Mouse (Mus musculus) kidney, adult 18-20 months (tissue): Measurements from ENCODE around the gene Tmem88.

ENCODE experiments used
- DNase-seq: peaks from one replicate; pipeline ENCODE4 v3.0.0; 2021

The Tmem88 gene

GRCm38 (mm10) chr11:69398059-69398458 lies at the start of gene Tmem88:
TSS of gene Tmem88 (minus strand) at chr11:69398234.
- DNase-seq, result peak; percentile 41

- no peak for DNase-seq
Measured at GRCm38 (mm10) chr11:69447299-69447698, 49.3 kb upstream of the Tmem88 start.

GRCm38 (mm10) chr11:69443328-69443727 lies 45.3 kb upstream of the Tmem88 start:
- no peak for DNase-seq

GRCm38 (mm10) chr11:69437291-69437690 lies 39.3 kb upstream of the Tmem88 start:
- DNase-seq, result no peak

- DNase-seq, result no peak
Measured at GRCm38 (mm10) chr11:69433189-69433588, 35.2 kb upstream of the Tmem88 start.

GRCm38 (mm10) chr11:69432640-69432982 lies 34.6 kb upstream of the Tmem88 start:
- no peak for DNase-seq

- peak; percentile 77 for DNase-seq
Measured at GRCm38 (mm10) chr11:69431829-69432639, 34.0 kb upstream of the Tmem88 start.

- DNase-seq, result no peak
Measured at GRCm38 (mm10) chr11:69430631-69431030, 32.6 kb upstream of the Tmem88 start.

- peak; percentile 14 for DNase-seq
Measured at GRCm38 (mm10) chr11:69429313-69429712, 31.3 kb upstream of the Tmem88 start.

GRCm38 (mm10) chr11:69428751-69429150 lies 30.7 kb upstream of the Tmem88 start:
- DNase-seq, result peak; percentile 75

- DNase-seq, result no peak
Measured at GRCm38 (mm10) chr11:69426246-69426645, 28.2 kb upstream of the Tmem88 start.

- DNase-seq, result no peak
Measured at GRCm38 (mm10) chr11:69423885-69424284, 25.9 kb upstream of the Tmem88 start.

GRCm38 (mm10) chr11:69422842-69423241 lies 24.8 kb upstream of the Tmem88 start:
- no peak for DNase-seq

GRCm38 (mm10) chr11:69421131-69421977 lies 23.3 kb upstream of the Tmem88 start:
- DNase-seq, result no peak

- DNase-seq, result no peak
Measured at GRCm38 (mm10) chr11:69420554-69421000, 22.5 kb upstream of the Tmem88 start.

GRCm38 (mm10) chr11:69419813-69420553 lies 21.9 kb upstream of the Tmem88 start:
- peak; percentile 79 for DNase-seq

- DNase-seq, result no peak
Measured at GRCm38 (mm10) chr11:69419443-69419812, 21.4 kb upstream of the Tmem88 start.

GRCm38 (mm10) chr11:69418481-69419442 lies 20.7 kb upstream of the Tmem88 start:
- DNase-seq, result peak; percentile 90

GRCm38 (mm10) chr11:69417449-69418384 lies 19.7 kb upstream of the Tmem88 start:
- peak; percentile 97 for DNase-seq

- no peak for DNase-seq
Measured at GRCm38 (mm10) chr11:69416921-69417448, 19.0 kb upstream of the Tmem88 start.

GRCm38 (mm10) chr11:69416509-69416908 lies 18.5 kb upstream of the Tmem88 start:
- DNase-seq, result no peak
